Mouse (Mus musculus) neural tube, embryonic 14.5 days (tissue): ENCODE data around the gene Snx25. TPM values are rescaled to one million over a fixed set of nuclear protein-coding genes. Genes with fewer than 3 reads are reported as not detected.
"Not testable (repeated sequence)": the region's sequence is repeated elsewhere in the genome, so short reads cannot be mapped to it uniquely, and the experiment has no call there.

Source experiments
- ATAC-seq: fragments of 200-750 bp; cut with Nextera tagmentation; 2 replicates; pipeline ENCODE4 v1.8.0; 2017; ENCODE audit warnings: low read depth, mild to moderate bottlenecking, moderate TSS enrichment, moderate library complexity
- H3K27ac ChIP-seq: fragments of 300-500 bp; sonication (generic); 2 replicates; pipeline ENCODE4 v1.5.1; 2014; ENCODE audit warnings: low read depth, mild to moderate bottlenecking, control low read depth, low read length, moderate library complexity, mixed read lengths
- H3K27me3 ChIP-seq: fragments of 300-500 bp; sonication (generic); 2 replicates; pipeline ENCODE4 v1.6.1; 2014; ENCODE audit warnings: low read length; ENCODE audit not compliant: control insufficient read depth, insufficient read depth
- H3K36me3 ChIP-seq: fragments of 300-500 bp; sonication (generic); 2 replicates; pipeline ENCODE4 v1.6.1; 2014; ENCODE audit warnings: low read length, mixed read lengths; ENCODE audit not compliant: control insufficient read depth, insufficient read depth
- H3K4me1 ChIP-seq: fragments of 300-500 bp; sonication (generic); 2 replicates; pipeline ENCODE4 v1.6.1; 2014; ENCODE audit warnings: low read length; ENCODE audit not compliant: control insufficient read depth, insufficient read depth
- H3K4me2 ChIP-seq: fragments of 300-500 bp; sonication (generic); 2 replicates; pipeline ENCODE4 v1.6.1; 2014; ENCODE audit warnings: mild to moderate bottlenecking, low read depth, low read length, control low read depth
- H3K4me3 ChIP-seq: fragments of 300-500 bp; sonication (generic); 2 replicates; pipeline ENCODE4 v1.5.1; 2014; ENCODE audit warnings: low read depth, low read length, control low read depth, mixed read lengths
- H3K9ac ChIP-seq: fragments of 300-500 bp; sonication (generic); replicated peaks from 2 replicates; pipeline ENCODE4 v1.6.1; 2014; ENCODE audit warnings: low read depth, mild to moderate bottlenecking, control low read depth, low read length, mixed read lengths
- H3K9me3 ChIP-seq: fragments of 300-500 bp; sonication (generic); 2 replicates; pipeline ENCODE4 v1.6.1; 2016; ENCODE audit warnings: low read length; ENCODE audit not compliant: control insufficient read depth
- WGBS: fragments of 180-500 bp; shearing (Covaris S2); extraction: QIAGEN DNeasy Blood & Tissue Kit; methylation state at CpG from one replicate; pipeline ENCODE4 v1.1.7; 2014; 5-methylcytosine and 5-hydroxymethylcytosine counted together
- polyA plus RNA-seq: library from polyadenylated mRNA; unstranded; fragments of >200 nt; fragmentation: Nextera tagmentation; extraction: Ambion mirVana; gene quantifications from 2 replicates; pipeline ENCODE4 v1.2.1, GENCODE M21; 2014

Gene Snx25
- polyA plus RNA-seq, 1 experiment from 2014 or later: 17.4 TPM

- H3K36me3 ChIP-seq: 0 out of 2 replicates have a peak, but pooled peaks cover 5% of the 10 kb centered on the region
- WGBS: 86% methylated on average over 3 of the region's 3 CpGs
- no peak overlapping the region for H3K4me3 ChIP-seq
- no peaks in the 10 kb centered on the region for H3K4me1 ChIP-seq
- H3K4me2 ChIP-seq: no peak overlapping the region
- no peaks in the 10 kb centered on the region for H3K27me3 ChIP-seq
- no peak for ATAC-seq
- no peak overlapping the region for H3K27ac ChIP-seq
- no peaks in the 10 kb centered on the region for H3K9me3 ChIP-seq
- H3K9ac ChIP-seq: no peak overlapping the region
These were observed 34.8 kb downstream of the Snx25 start for GRCm38 (mm10) chr8:46117172-46117571.

- not testable (repeated sequence) for H3K4me2 ChIP-seq, ATAC-seq, H3K9me3 ChIP-seq, H3K27ac ChIP-seq, H3K9ac ChIP-seq, H3K27me3 ChIP-seq, H3K4me3 ChIP-seq, H3K4me1 ChIP-seq, H3K36me3 ChIP-seq
These were observed 38.4 kb downstream of the Snx25 start for GRCm38 (mm10) chr8:46113421-46114170.

GRCm38 (mm10) chr8:46107690-46108089 lies 44.3 kb downstream of the Snx25 start:
- Histone ChIP-seq H3K27me3 (no peaks in the 10 kb centered on the region), H3K27ac (no peak overlapping the region), H3K9ac (no peak overlapping the region), H3K36me3 (no peaks in the 10 kb centered on the region), H3K9me3 (no peaks in the 10 kb centered on the region), H3K4me1 (no peaks in the 10 kb centered on the region), H3K4me3 (no peak overlapping the region), H3K4me2 (no peak overlapping the region)
- peak; percentile 68 for ATAC-seq

- H3K9ac ChIP-seq: no peak overlapping the region
- no peak overlapping the region for H3K27ac ChIP-seq
- no peak overlapping the region for H3K4me2 ChIP-seq
- no peak for ATAC-seq
- H3K4me3 ChIP-seq: no peak overlapping the region
- WGBS: 95% methylated on average over 11 of the region's 11 CpGs
- no peaks in the 10 kb centered on the region for H3K4me1 ChIP-seq
- no peaks in the 10 kb centered on the region for H3K36me3 ChIP-seq
- no peaks in the 10 kb centered on the region for H3K27me3 ChIP-seq
- no peaks in the 10 kb centered on the region for H3K9me3 ChIP-seq
These were observed 48.5 kb downstream of the Snx25 start for GRCm38 (mm10) chr8:46103434-46103833.

GRCm38 (mm10) chr8:46092667-46093360 lies 59.1 kb downstream of the Snx25 start:
- H3K27me3 ChIP-seq: no peaks in the 10 kb centered on the region
- H3K36me3 ChIP-seq: no peaks in the 10 kb centered on the region; the same call in 1 of the 2 replicates
- H3K4me3 ChIP-seq: no peak overlapping the region
- no peaks in the 10 kb centered on the region for H3K9me3 ChIP-seq
- no peak overlapping the region for H3K27ac ChIP-seq
- H3K4me2 ChIP-seq: no peak overlapping the region
- no peak overlapping the region for H3K9ac ChIP-seq
- 87% methylated on average over 6 of the region's 6 CpGs for WGBS
- H3K4me1 ChIP-seq: no peaks in the 10 kb centered on the region
- no peak for ATAC-seq

GRCm38 (mm10) chr8:46083141-46083540 lies 68.8 kb downstream of the Snx25 start:
- H3K36me3 ChIP-seq: no peaks in the 10 kb centered on the region
- no peaks in the 10 kb centered on the region for H3K9me3 ChIP-seq
- no peak for ATAC-seq
- H3K27me3 ChIP-seq: no peaks in the 10 kb centered on the region
- 84% methylated on average over 5 of the region's 5 CpGs for WGBS
- H3K4me2 ChIP-seq: no peak overlapping the region
- H3K27ac ChIP-seq: no peak overlapping the region
- H3K9ac ChIP-seq: no peak overlapping the region
- H3K4me1 ChIP-seq: no peaks in the 10 kb centered on the region
- no peak overlapping the region for H3K4me3 ChIP-seq

GRCm38 (mm10) chr8:46081030-46081429 lies 70.9 kb downstream of the Snx25 start:
- H3K27me3 ChIP-seq: no peaks in the 10 kb centered on the region
- H3K4me1 ChIP-seq: no peaks in the 10 kb centered on the region
- H3K9ac ChIP-seq: no peak overlapping the region
- H3K4me3 ChIP-seq: no peak overlapping the region
- no peaks in the 10 kb centered on the region for H3K36me3 ChIP-seq
- H3K4me2 ChIP-seq: no peak overlapping the region
- H3K9me3 ChIP-seq: no peaks in the 10 kb centered on the region
- no peak for ATAC-seq
- 89% methylated on average over 2 of the region's 2 CpGs for WGBS
- no peak overlapping the region for H3K27ac ChIP-seq

- WGBS: 93% methylated on average over 6 of the region's 6 CpGs
- no peak overlapping the region for H3K4me3 ChIP-seq
- ATAC-seq: no peak
These were observed 73.1 kb downstream of the Snx25 start for GRCm38 (mm10) chr8:46078866-46079265.

GRCm38 (mm10) chr8:46075223-46075622 lies 76.7 kb downstream of the Snx25 start:
- no peaks in the 10 kb centered on the region for H3K27me3 ChIP-seq
- no peak overlapping the region for H3K4me2 ChIP-seq
- 92% methylated on average over 5 of the region's 5 CpGs for WGBS
- H3K4me1 ChIP-seq: no peaks in the 10 kb centered on the region
- no peak overlapping the region for H3K9ac ChIP-seq
- H3K9me3 ChIP-seq: no peaks in the 10 kb centered on the region
- no peak overlapping the region for H3K4me3 ChIP-seq
- no peaks in the 10 kb centered on the region for H3K36me3 ChIP-seq
- ATAC-seq: no peak
- H3K27ac ChIP-seq: no peak overlapping the region

More at GRCm38 (mm10) chr8:46078866-46079265, 73.1 kb downstream of the Snx25 start:
- H3K27me3 ChIP-seq: no peaks in the 10 kb centered on the region
- no peak overlapping the region for H3K4me2 ChIP-seq
- no peaks in the 10 kb centered on the region for H3K9me3 ChIP-seq
- H3K4me1 ChIP-seq: no peaks in the 10 kb centered on the region
- no peak overlapping the region for H3K27ac ChIP-seq
- no peak overlapping the region for H3K9ac ChIP-seq
- H3K36me3 ChIP-seq: no peaks in the 10 kb centered on the region
